Mouse (Mus musculus): Measurements from ENCODE around the gene Proser1. TPM values are rescaled to one million over a fixed set of nuclear protein-coding genes. Genes with fewer than 3 reads are reported as not detected.

Gene Proser1
- total RNA-seq, 2 experiments from 2014 or later = 23.9 to 25.0 TPM

GRCm38 (mm10) chr3:53463765-53464114 lies 274 bp downstream of the Proser1 start:
- intact Hi-C loops (cut with DNase I) = no loop called here

GRCm38 (mm10) chr3:53464146-53464698 lies 756 bp downstream of the Proser1 start:
- no peak for DNase-seq (ENCODE audit: low spot score in 2 of 2)
- intact Hi-C loops (cut with DNase I) = no loop called here

More at GRCm38 (mm10) chr3:53463765-53464114, 274 bp downstream of the Proser1 start:
- no peak for DNase-seq (ENCODE audit: low spot score in 2 of 2)

- DNase-seq (ENCODE audit: low spot score in 2 of 2) = no peak
- intact Hi-C loops (cut with DNase I) = no loop called here
These were observed 1.9 kb downstream of the Proser1 start for GRCm38 (mm10) chr3:53465330-53465729.

GRCm38 (mm10) chr3:53466481-53466880 lies 3.0 kb downstream of the Proser1 start:
- no peak for DNase-seq (ENCODE audit: low spot score in 2 of 2)
- intact Hi-C loops (cut with DNase I) = no loop called here

- DNase-seq (ENCODE audit: low spot score in 2 of 2) = no peak
- intact Hi-C loops (cut with DNase I) = no loop called here
These were observed 3.9 kb downstream of the Proser1 start for GRCm38 (mm10) chr3:53467356-53467755.

GRCm38 (mm10) chr3:53469650-53470049 lies 6.2 kb downstream of the Proser1 start:
- DNase-seq (ENCODE audit: low spot score in 2 of 2) = no peak
- intact Hi-C loops (cut with DNase I) = no loop called here

- no peak for DNase-seq (ENCODE audit: low spot score in 2 of 2)
- intact Hi-C loops (cut with DNase I) = no loop called here
These were observed 8.6 kb downstream of the Proser1 start for GRCm38 (mm10) chr3:53472061-53472460.

GRCm38 (mm10) chr3:53474179-53474578 lies 10.7 kb downstream of the Proser1 start:
- intact Hi-C loops (cut with DNase I) = no loop called here
- DNase-seq (ENCODE audit: low spot score in 2 of 2) = no peak

- peak; percentile 52 to 61 for DNase-seq (ENCODE audit: low spot score in 2 of 2)
- intact Hi-C loops (cut with DNase I) = no loop called here
These were observed 12.4 kb downstream of the Proser1 start for GRCm38 (mm10) chr3:53475889-53476288.

GRCm38 (mm10) chr3:53477468-53477867 lies 14.0 kb downstream of the Proser1 start:
- intact Hi-C loops (cut with DNase I) = no loop called here
- DNase-seq (ENCODE audit: low spot score in 2 of 2) = no peak

- intact Hi-C loops (cut with DNase I) = no loop called here
- DNase-seq (ENCODE audit: low spot score in 2 of 2) = no peak
These were observed 15.1 kb downstream of the Proser1 start for GRCm38 (mm10) chr3:53478419-53479046.

- intact Hi-C loops (cut with DNase I) = no loop called here
- DNase-seq (ENCODE audit: low spot score in 2 of 2) = no peak
These were observed 20.1 kb downstream of the Proser1 start for GRCm38 (mm10) chr3:53483414-53484059.

GRCm38 (mm10) chr3:53486561-53486960 lies 23.1 kb downstream of the Proser1 start:
- no peak for DNase-seq (ENCODE audit: low spot score in 2 of 2)
- intact Hi-C loops (cut with DNase I) = no loop called here

GRCm38 (mm10) chr3:53486996-53487576 lies 23.6 kb downstream of the Proser1 start:
- no peak for DNase-seq (ENCODE audit: low spot score in 2 of 2)
- intact Hi-C loops (cut with DNase I) = no loop called here

GRCm38 (mm10) chr3:53488353-53488752 lies 24.9 kb downstream of the Proser1 start, which contains the start of gene Stoml3:
Gene Stoml3 (plus strand): TSS chr3:53488653.
- intact Hi-C loops (cut with DNase I) = no loop called here
- no peak for DNase-seq (ENCODE audit: low spot score in 2 of 2)

GRCm38 (mm10) chr3:53498351-53498905 lies 35.0 kb downstream of the Proser1 start:
- no peak for DNase-seq (ENCODE audit: low spot score in 2 of 2)
- intact Hi-C loops (cut with DNase I) = no loop called here

- intact Hi-C loops (cut with DNase I) = no loop called here
- peak in 1 of 2 experiments; percentile 20 for DNase-seq (ENCODE audit: low spot score in 2 of 2)
These were observed 39.0 kb downstream of the Proser1 start for GRCm38 (mm10) chr3:53502428-53502827.

- intact Hi-C loops (cut with DNase I) = no loop called here
- DNase-seq (ENCODE audit: low spot score in 2 of 2) = no peak
These were observed 49.6 kb downstream of the Proser1 start for GRCm38 (mm10) chr3:53513096-53513495.

- no peak for DNase-seq (ENCODE audit: low spot score in 2 of 2)
- intact Hi-C loops (cut with DNase I) = no loop called here
These were observed 51.0 kb downstream of the Proser1 start for GRCm38 (mm10) chr3:53514221-53515065.

All from left cerebral cortex, postnatal 14 days (tissue).